Mouse (Mus musculus) layer of hippocampus, adult 11-12 months (tissue): ENCODE results near the gene Lman1l.

Experiments used
- DNase-seq: peaks from one replicate; pipeline ENCODE4 v3.0.0; 2022; ENCODE audit warnings: low spot score

Gene Lman1l

GRCm38 (mm10) chr9:57617556-57618169 lies 2.9 kb downstream of the Lman1l start:
- no peak for DNase-seq

DNA sequence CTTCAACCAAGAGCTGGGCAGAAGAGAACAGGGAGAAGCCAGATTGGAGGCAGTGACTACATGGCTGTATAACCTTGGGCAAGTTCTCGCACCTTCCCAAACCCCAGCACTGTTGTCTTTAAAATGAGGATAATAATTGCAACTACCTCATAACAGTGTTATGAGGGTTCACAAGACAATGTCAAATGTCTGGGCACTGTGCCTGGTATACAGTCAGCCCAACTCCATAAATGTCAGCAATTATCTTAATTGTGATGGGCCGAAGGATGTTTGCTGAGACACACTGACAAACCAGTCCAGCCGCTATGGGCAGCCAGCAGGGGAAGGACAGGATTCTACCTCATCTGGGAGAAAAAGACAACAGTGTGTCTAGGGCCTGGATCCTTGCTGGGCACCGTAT lies 5.8 kb downstream of the Lman1l start:
- no peak for DNase-seq

- DNase-seq, result no peak
Observed at GRCm38 (mm10) chr9:57613975-57614374, 6.6 kb downstream of the Lman1l start.

DNA sequence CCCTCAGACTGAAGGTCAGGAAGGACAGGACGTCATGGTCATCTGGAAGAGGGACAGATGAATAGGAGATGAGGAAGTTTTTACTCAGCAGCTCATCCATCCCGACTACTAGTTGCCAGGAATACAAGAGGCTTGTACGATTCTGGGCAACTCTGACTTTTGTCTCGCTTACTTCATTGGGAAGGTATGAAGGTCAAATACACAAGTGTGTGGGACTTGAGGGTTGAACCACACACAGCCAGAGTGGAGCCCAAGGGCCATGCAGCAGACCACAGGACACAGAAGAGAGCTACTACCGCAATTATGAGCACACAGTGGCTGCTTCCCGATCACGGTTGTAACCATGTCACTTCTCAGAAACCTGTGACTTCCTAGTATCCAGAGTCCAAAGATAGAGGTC lies 8.0 kb downstream of the Lman1l start:
- DNase-seq, result no peak

DNA sequence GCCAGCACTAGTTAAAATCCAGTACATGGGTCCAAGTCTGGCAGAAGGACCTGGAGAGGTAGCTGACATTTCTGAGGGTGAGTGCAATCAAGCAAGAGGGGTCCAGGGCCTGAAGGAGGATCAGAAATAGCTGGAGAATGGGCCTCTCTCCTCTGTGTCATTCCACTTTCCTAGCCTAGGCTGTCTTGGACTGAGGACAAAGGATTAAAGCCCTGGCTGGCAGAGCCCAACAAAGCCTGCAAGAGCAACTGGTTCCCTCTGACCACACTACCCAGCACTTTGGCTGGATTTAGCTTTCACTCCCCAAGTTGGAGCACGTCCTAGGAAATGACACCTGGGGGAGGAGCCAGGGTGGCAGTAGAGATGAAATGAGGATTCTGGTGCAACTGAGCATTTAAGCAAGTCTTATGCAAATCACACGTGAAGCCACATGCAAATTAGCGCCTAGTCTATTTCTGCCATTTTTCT lies 10.2 kb downstream of the Lman1l start:
- no peak for DNase-seq

- DNase-seq, result no peak
Observed at GRCm38 (mm10) chr9:57609803-57610202, 10.8 kb downstream of the Lman1l start.

GRCm38 (mm10) chr9:57606139-57606851 lies 14.3 kb downstream of the Lman1l start, which contains the start of gene Cplx3:
Gene Cplx3 (minus strand): TSS chr9:57606281.
- no peak for DNase-seq

- DNase-seq, result no peak
Observed at GRCm38 (mm10) chr9:57605503-57605902, 15.1 kb downstream of the Lman1l start.

GRCm38 (mm10) chr9:57604875-57605274 lies 15.7 kb downstream of the Lman1l start:
- DNase-seq, result no peak

DNA sequence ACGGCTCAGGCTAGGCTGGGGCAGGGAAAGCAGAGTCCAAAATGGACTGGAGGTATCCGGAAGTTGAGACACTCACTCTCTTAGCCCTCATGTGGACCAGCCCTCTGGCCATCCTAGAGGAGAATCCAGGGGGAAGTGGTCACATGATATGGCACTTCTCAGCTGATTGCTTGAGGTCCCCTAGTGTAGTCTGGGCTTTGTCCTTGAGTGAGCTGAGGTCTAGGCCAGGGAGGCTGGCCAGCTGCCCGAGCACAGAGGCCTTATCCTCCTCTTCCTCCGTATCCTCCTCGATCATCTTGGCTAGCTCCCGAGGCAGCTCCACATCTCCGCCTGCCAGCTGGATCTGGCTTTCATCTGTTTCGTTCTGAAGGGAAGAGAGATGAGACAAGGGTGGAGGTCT lies 18.5 kb downstream of the Lman1l start:
- no peak for DNase-seq

- peak; percentile 79 for DNase-seq
Observed at GRCm38 (mm10) chr9:57601353-57601706, 19.2 kb downstream of the Lman1l start.

- no peak for DNase-seq
Observed at GRCm38 (mm10) chr9:57600620-57601352, 19.8 kb downstream of the Lman1l start.

DNA sequence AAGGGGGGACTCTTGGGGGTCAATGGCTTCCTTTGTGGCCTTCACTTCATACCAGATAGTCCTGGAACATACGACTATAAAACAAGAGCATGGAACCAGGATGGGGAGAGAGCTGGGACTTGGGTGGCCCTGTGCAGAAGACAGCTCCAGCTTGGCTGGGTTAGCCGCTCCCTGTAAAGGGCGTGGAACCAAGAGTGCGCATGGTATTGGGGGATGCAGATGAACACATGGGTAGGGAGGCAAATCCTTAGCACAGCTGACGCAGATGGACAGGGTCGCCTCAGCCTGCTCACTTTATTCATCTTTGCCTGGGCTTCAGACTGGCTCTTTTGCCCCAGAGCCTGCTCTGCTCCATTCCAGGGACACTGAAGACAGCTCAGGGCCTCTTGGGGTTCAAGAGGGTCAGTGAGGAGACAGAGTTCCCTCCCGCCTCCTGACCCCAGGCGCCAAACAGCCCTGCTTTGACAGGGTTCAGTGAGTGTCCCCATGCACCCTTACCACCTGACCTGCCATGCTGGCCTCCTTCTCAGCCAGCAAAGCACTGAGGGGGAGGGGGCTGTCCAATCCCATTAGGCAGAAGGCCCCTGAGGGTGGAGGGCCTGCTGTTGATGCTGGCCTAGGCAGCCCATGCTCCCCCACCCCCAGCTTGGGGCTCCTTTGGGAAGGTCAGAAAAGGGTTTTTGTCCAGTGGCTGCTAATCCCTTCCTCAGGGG lies 21.6 kb downstream of the Lman1l start:
- DNase-seq, result no peak

DNA sequence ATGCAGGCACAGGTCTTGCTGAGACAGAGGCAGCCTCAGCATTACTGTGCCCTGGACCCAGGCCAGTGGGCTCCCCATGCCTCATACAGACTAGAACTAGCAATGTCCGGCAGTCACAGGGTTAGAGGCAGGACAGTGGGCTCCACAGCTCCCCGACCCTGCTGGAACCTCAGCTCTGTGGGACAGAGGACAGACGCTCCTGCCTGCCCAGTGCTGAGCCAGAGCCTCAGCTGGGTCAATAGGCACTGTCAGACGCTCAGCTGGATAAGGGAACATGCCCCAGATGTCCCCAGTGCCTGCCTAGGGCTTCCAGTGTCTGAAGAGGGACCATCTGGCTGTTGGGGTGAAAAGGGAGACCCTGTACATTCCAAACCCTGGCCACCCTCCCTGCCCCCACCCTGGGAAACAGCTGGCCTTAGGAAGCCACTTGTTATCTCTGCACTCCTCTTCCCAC lies 22.6 kb downstream of the Lman1l start:
- DNase-seq, result no peak

DNA sequence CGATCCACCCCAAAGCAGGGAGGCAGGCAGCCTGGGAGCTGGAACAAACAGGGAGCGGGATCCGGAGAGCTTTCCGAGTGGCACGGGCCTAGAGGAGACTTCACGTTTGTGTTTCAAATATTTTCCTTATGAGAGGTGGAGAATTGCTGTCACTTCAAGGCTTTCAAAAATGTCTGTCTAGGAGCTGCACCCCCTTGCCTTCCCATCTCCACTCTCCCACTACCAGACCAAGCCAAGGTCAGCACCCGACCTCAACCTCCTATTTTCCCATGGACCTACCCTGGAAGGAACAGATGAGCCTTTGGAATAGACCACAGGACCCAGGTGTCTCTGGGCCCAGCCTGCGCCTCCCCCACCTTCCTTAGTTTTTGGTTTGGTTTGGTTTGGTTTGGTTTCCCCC lies 23.3 kb downstream of the Lman1l start:
- DNase-seq, result no peak

- DNase-seq, result no peak
Observed at GRCm38 (mm10) chr9:57594174-57594509, 26.4 kb downstream of the Lman1l start.

DNA sequence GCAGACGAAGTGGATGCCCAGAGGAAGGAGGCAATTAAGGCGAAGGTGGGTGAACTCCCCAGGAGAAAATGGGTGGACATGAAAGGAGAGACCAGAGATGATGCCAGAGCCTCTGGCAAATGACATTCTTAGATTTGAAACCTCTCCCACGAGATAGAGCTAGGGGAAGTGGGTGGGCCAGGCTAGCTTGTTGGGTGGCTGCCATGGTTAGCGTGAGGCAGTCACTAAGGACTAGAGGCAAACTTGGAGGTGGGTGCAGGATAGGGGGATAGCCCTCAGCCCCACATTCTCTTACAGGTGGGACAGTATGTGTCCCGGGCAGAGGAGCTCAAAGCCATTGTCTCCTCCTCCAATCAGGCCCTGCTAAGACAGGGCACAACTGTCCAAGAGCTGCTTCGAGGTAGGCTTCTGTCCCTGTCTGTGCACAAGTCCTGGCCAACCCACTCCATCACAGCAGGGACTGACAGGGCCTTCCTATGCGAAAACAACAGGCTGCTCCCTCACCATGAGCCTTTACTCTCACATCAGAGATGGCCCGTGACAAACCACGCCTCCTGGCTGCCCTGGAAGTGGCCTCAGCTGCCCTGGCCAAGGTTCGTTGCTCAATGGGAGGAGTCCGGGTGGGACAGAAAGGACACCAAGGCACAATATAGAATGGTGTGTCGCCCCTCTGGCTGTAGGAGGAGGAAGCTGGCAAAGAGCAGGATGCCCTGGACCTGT lies 27.0 kb downstream of the Lman1l start:
- no peak for DNase-seq

DNA sequence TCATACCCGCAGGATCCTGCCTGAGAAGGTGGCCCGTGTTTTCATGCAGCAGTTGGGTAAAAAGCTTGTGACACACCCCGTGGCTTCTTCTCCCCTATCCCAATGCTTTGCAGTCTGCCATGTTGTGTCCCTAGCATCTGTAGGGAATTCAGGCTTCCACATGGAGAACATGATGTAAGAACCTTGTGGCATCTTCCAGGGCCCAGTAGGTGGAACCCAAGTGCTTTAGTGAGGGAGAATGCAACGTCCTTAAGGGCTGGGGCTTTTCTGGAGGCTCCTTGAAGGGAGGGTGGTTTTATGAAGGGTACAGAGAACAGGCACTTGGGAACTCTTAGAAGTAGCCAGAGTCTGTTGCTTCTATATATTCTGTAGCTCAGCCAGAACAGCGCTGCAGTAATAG lies 29.8 kb downstream of the Lman1l start:
- peak; percentile 37 for DNase-seq

- peak; percentile 75 for DNase-seq
Observed at GRCm38 (mm10) chr9:57589224-57590126, 31.1 kb downstream of the Lman1l start, which contains the start of gene Ulk3. Gene Ulk3 (plus strand): TSS chr9:57589452.

GRCm38 (mm10) chr9:57584991-57585390 lies 35.6 kb downstream of the Lman1l start:
- no peak for DNase-seq
